Mouse (Mus musculus): ENCODE data around the gene Pyroxd2. TPM values are rescaled to one million over a fixed set of nuclear protein-coding genes. Genes with fewer than 3 reads are reported as not detected.
"Not testable (repeated sequence)": the region's sequence is repeated elsewhere in the genome, so short reads cannot be mapped to it uniquely, and the experiment has no call there.

The Pyroxd2 gene
- polyA plus RNA-seq, 1 experiment from 2014 or later = 1.3 TPM

- H3K27me3 ChIP-seq (replicated peaks) = no peaks in the 10 kb centered on the region
- no peaks in the 10 kb centered on the region for H3K9me3 ChIP-seq (replicated peaks)
- no peak overlapping the region for H3K4me2 ChIP-seq
- no peak overlapping the region for H3K27ac ChIP-seq
- WGBS (ENCODE audit: insufficient replicate concordance) = 24% methylated on average over 1 of the region's 2 CpGs
- ATAC-seq = no peak
- no peaks in the 10 kb centered on the region for H3K36me3 ChIP-seq
- H3K4me1 ChIP-seq = peaks cover 4% of the 10 kb centered on the region; the same call in 1 of the 2 replicates
- no peak overlapping the region for H3K9ac ChIP-seq
- H3K4me3 ChIP-seq = no peak overlapping the region
These were observed 30.1 kb downstream of the Pyroxd2 start for GRCm38 (mm10) chr19:42722500-42722899.

- 65% methylated on average over 3 of the region's 3 CpGs for WGBS (ENCODE audit: insufficient replicate concordance)
- Histone ChIP-seq H3K27ac (no peak overlapping the region), H3K27me3 (replicated peaks) (peaks cover 5% of the 10 kb centered on the region; the same call in 1 of the 2 replicates), H3K9me3 (replicated peaks) (no peaks in the 10 kb centered on the region), H3K4me3 (no peak overlapping the region), H3K36me3 (no peaks in the 10 kb centered on the region), H3K9ac (no peak overlapping the region), H3K4me1 (no peaks in the 10 kb centered on the region), H3K4me2 (no peak overlapping the region)
- no peak for ATAC-seq
These were observed 34.5 kb downstream of the Pyroxd2 start for GRCm38 (mm10) chr19:42718101-42718500.

- H3K4me1 ChIP-seq = no peaks in the 10 kb centered on the region
- no peaks in the 10 kb centered on the region for H3K9me3 ChIP-seq (replicated peaks)
- no peak overlapping the region for H3K4me3 ChIP-seq
- no peaks in the 10 kb centered on the region for H3K36me3 ChIP-seq
- H3K27ac ChIP-seq = no peak overlapping the region
- H3K4me2 ChIP-seq = no peak overlapping the region
- H3K27me3 ChIP-seq (replicated peaks) = peaks cover 5% of the 10 kb centered on the region; the same call in 1 of the 2 replicates
- ATAC-seq = no peak
- no peak overlapping the region for H3K9ac ChIP-seq
- 59% methylated on average over 5 of the region's 5 CpGs for WGBS (ENCODE audit: insufficient replicate concordance)
These were observed 34.9 kb downstream of the Pyroxd2 start for GRCm38 (mm10) chr19:42717668-42718067.

GRCm38 (mm10) chr19:42716507-42716906, 36.1 kb downstream of the Pyroxd2 start:
- Histone ChIP-seq H3K27ac (no peak overlapping the region), H3K9ac (no peak overlapping the region), H3K4me2 (no peak overlapping the region), H3K36me3 (no peaks in the 10 kb centered on the region), H3K9me3 (replicated peaks) (no peaks in the 10 kb centered on the region), H3K27me3 (replicated peaks) (peaks cover 5% of the 10 kb centered on the region; the same call in 1 of the 2 replicates), H3K4me3 (no peak overlapping the region), H3K4me1 (no peaks in the 10 kb centered on the region)
- ATAC-seq = no peak
- 61% methylated on average over 7 of the region's 7 CpGs for whole genome bisulfite sequencing (ENCODE audit: insufficient replicate concordance)

DNA sequence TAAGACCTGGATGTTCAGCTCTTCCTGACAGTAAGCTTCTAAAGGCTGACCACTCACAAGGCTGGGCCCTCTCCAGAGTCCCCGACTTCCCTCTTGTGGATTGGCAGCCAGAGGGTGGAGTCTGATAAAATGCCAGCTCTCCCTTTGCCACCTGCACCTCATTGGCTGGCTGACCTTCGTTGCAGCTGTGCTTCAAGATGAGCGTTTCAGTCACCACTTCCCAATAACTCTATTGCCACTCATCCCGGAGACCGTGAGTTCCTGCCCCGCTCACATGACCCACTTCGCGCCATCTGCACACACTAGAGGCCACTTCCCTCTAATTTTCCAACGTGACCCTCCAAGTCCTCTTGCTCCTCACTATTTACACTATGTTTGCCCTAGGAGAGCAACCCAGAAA, 38.8 kb downstream of the Pyroxd2 start:
- 63% methylated on average over 9 of the region's 9 CpGs for WGBS (ENCODE audit: insufficient replicate concordance)
- no peak for ATAC-seq

DNA sequence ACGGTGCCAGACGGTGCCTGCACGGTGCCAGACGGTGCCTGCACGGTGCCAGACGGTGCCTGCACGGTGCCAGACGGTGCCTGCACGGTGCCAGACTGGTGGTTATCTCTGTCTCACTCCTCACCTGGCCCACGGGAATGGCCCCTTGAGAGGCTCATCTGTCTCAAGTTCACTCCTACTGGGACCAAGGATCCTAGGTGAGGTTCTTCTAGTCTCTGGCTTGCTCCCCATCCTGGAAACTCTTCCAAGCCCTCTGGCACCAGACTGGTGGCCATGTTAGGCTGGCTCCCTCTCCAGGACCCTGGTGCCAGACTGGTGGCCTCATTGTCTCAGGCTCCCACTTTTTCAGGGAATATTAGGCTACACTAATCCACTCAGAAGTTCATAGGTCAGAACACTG, 53.1 kb downstream of the Pyroxd2 start:
- 86% methylated on average over 10 of the region's 10 CpGs for WGBS (ENCODE audit: insufficient replicate concordance)
- Histone ChIP-seq H3K4me1 (0 out of 2 replicates have a peak, but pooled peaks cover 6% of the 10 kb centered on the region), H3K27me3 (replicated peaks) (no peaks in the 10 kb centered on the region), H3K36me3 (no peaks in the 10 kb centered on the region), H3K9me3 (replicated peaks) (no peaks in the 10 kb centered on the region), H3K4me3 (no peak overlapping the region), H3K9ac (no peak overlapping the region), H3K4me2 (no peak overlapping the region), H3K27ac (no peak overlapping the region)
- ATAC-seq = no peak

More for the DNA sequence above, 38.8 kb downstream of the Pyroxd2 start:
- Histone ChIP-seq H3K27me3 (replicated peaks) (peaks cover 5% of the 10 kb centered on the region; the same call in 1 of the 2 replicates), H3K9me3 (replicated peaks) (no peaks in the 10 kb centered on the region), H3K36me3 (no peaks in the 10 kb centered on the region), H3K4me3 (no peak overlapping the region), H3K27ac (no peak overlapping the region), H3K4me2 (no peak overlapping the region), H3K4me1 (no peaks in the 10 kb centered on the region), H3K9ac (no peak overlapping the region)

DNA sequence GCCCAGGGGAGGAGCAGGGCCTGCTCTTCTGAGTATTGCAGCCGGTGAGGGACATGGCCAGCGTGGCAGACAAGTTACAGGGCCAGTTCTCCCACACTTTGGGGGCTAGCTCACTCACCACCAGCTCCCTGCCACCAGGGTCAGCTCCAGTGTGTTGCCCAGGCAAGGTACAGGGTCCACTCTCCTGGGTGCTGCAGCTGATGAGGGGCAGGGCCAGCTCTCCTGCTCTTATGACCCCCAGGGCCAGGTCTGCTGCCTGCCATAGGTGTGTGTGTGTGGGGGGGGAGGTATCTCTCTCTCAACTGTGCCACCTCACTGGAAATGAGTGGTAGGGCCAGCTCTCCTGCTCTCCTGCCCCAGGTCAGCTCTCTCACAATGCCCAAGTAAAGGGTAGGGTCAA, 54.0 kb downstream of the Pyroxd2 start:
- Histone ChIP-seq H3K27ac (no peak overlapping the region), H3K27me3 (replicated peaks) (no peaks in the 10 kb centered on the region), H3K9ac (no peak overlapping the region), H3K4me1 (0 out of 2 replicates have a peak, but pooled peaks cover 6% of the 10 kb centered on the region), H3K9me3 (replicated peaks) (no peaks in the 10 kb centered on the region), H3K4me3 (no peak overlapping the region), H3K4me2 (no peak overlapping the region), H3K36me3 (no peaks in the 10 kb centered on the region)
- WGBS (ENCODE audit: insufficient replicate concordance) = 59% methylated on average over 2 of the region's 2 CpGs
- peak; percentile 68; the same call in 1 of the 2 replicates for ATAC-seq

- 79% methylated on average over 6 of the region's 6 CpGs for WGBS (ENCODE audit: insufficient replicate concordance)
These were observed 55.2 kb downstream of the Pyroxd2 start for GRCm38 (mm10) chr19:42697336-42697735.

DNA sequence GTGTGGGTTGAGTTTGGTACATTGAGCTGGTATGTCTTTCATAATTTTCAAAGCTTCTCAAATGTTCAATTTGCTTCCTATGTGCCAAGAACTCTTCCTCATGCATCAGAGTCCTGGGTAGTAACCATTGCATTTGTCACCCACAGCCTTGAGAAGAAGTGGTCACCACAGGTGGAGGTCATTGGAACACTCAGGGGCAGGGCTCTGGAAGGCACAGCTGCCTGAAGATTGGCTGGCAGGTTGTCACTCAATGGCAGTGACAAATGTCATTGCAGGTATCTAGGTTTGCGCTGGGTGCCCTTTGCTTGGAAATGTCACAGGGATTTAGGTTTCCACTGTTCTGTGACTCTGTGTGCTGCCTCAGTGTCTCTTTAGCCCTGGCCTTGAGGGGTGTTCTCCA, 62.3 kb downstream of the Pyroxd2 start:
- no peak overlapping the region for H3K4me3 ChIP-seq
- no peak for ATAC-seq
- no peaks in the 10 kb centered on the region for H3K9me3 ChIP-seq (replicated peaks)
- H3K27ac ChIP-seq = no peak overlapping the region
- H3K27me3 ChIP-seq (replicated peaks) = no peaks in the 10 kb centered on the region
- WGBS (ENCODE audit: insufficient replicate concordance) = 76% methylated on average over 1 of the region's 1 CpGs
- H3K9ac ChIP-seq = no peak overlapping the region
- H3K4me2 ChIP-seq = no peak overlapping the region
- no peaks in the 10 kb centered on the region for H3K36me3 ChIP-seq
- no peaks in the 10 kb centered on the region for H3K4me1 ChIP-seq

More at GRCm38 (mm10) chr19:42697336-42697735, 55.2 kb downstream of the Pyroxd2 start:
- H3K4me1 ChIP-seq = 0 out of 2 replicates have a peak, but pooled peaks cover 6% of the 10 kb centered on the region
- H3K9ac ChIP-seq = no peak overlapping the region
- H3K9me3 ChIP-seq (replicated peaks) = no peaks in the 10 kb centered on the region
- no peaks in the 10 kb centered on the region for H3K36me3 ChIP-seq
- H3K27ac ChIP-seq = no peak overlapping the region
- no peak for ATAC-seq
- H3K4me2 ChIP-seq = no peak overlapping the region
- H3K27me3 ChIP-seq (replicated peaks) = no peaks in the 10 kb centered on the region
- H3K4me3 ChIP-seq = no peak overlapping the region

DNA sequence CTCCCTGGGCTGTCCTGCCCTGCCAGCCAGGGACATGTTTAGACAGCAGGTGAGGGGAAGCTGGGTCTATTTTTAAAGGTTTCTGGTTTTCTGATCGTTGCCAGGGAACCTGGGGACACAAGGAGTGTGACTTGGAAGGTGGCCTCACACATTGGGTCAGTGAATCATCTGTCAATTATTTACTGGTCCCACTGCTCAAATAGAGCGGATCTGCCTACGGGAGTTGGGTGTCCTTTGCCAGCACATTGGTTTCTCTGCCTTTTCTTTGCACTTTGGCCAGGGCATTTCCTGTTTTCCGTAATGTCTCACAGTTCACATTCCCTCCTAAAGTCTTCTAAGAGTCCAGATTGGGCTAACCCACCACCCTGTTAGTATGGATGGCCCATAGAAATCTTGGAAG, 62.8 kb downstream of the Pyroxd2 start:
- 51% methylated on average over 4 of the region's 4 CpGs for WGBS (ENCODE audit: insufficient replicate concordance)
- no peak overlapping the region for H3K27ac ChIP-seq
- no peak overlapping the region for H3K9ac ChIP-seq
- 0 out of 2 replicates have a peak, but pooled peaks have one; percentile 37 for ATAC-seq
- H3K9me3 ChIP-seq (replicated peaks) = no peaks in the 10 kb centered on the region
- H3K36me3 ChIP-seq = no peaks in the 10 kb centered on the region
- no peaks in the 10 kb centered on the region for H3K4me1 ChIP-seq
- no peaks in the 10 kb centered on the region for H3K27me3 ChIP-seq (replicated peaks)
- no peak overlapping the region for H3K4me2 ChIP-seq
- no peak overlapping the region for H3K4me3 ChIP-seq

DNA sequence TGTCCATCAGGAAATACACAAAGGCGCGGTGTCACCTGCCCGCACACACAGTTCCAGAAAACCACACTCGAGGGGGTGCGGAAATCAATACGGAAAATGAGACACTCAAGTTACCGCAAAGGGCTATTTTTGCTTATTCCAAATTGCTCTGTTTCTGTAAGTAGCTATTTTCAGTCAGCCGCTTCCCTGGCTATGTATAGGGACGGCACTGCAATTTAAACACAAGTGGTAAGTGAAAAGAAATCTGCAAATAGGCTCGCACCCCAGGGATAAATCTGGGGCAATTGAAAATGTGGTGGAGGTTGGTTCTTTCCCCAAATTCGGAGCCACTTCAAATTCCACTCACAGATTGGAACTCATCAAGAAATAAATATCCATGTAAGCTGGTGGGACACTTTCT, 63.3 kb downstream of the Pyroxd2 start:
- no peak for ATAC-seq
- no peaks in the 10 kb centered on the region for H3K36me3 ChIP-seq
- H3K4me1 ChIP-seq = no peaks in the 10 kb centered on the region
- WGBS (ENCODE audit: insufficient replicate concordance) = 76% methylated on average over 11 of the region's 11 CpGs
- no peak overlapping the region for H3K4me2 ChIP-seq
- no peak overlapping the region for H3K9ac ChIP-seq
- no peaks in the 10 kb centered on the region for H3K27me3 ChIP-seq (replicated peaks)
- H3K4me3 ChIP-seq = no peak overlapping the region
- H3K27ac ChIP-seq = no peak overlapping the region
- H3K9me3 ChIP-seq (replicated peaks) = no peaks in the 10 kb centered on the region

- H3K4me3 ChIP-seq; H3K4me1 ChIP-seq; ATAC-seq; H3K9me3 ChIP-seq (replicated peaks); H3K9ac ChIP-seq; H3K27ac ChIP-seq; H3K4me2 ChIP-seq; H3K27me3 ChIP-seq (replicated peaks); H3K36me3 ChIP-seq: not testable (repeated sequence)
- 64% methylated on average over 2 of the region's 2 CpGs for WGBS (ENCODE audit: insufficient replicate concordance)
These were observed 69.8 kb downstream of the Pyroxd2 start for GRCm38 (mm10) chr19:42682776-42683175.

DNA sequence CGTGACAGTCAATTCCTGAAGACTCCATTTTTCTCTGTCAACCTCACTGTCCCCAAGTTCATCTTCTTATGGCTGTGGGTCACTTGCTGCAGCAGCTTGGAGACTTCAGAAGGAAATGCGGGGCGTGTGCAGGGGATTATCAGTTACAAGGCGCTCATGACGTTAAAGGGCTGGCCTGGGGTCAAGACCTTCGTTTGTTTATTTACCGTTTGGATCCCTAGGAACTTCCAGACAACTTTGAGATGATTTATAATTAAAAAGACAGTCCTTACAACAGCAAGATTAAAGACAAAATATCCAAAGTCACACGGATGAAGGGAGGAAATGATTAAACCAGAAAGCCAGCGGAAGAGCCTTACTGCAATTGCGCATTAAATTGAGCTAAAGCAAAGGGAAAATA, 74.4 kb downstream of the Pyroxd2 start:
- Histone ChIP-seq H3K36me3 (no peaks in the 10 kb centered on the region), H3K4me3 (no peak overlapping the region), H3K27ac (no peak overlapping the region), H3K27me3 (replicated peaks) (0 out of 2 replicates have a peak, but pooled peaks cover 4% of the 10 kb centered on the region), H3K9ac (no peak overlapping the region), H3K4me2 (no peak overlapping the region), H3K4me1 (no peaks in the 10 kb centered on the region), H3K9me3 (replicated peaks) (0 out of 2 replicates have a peak, but pooled peaks cover 6% of the 10 kb centered on the region)
- 64% methylated on average over 10 of the region's 10 CpGs for WGBS (ENCODE audit: insufficient replicate concordance)
- no peak for ATAC-seq
